Mouse (Mus musculus): ENCODE data around the gene Fanca. TPM values are rescaled to one million over a fixed set of nuclear protein-coding genes. Genes with fewer than 3 reads are reported as not detected.
"Not testable (repeated sequence)": the region's sequence is repeated elsewhere in the genome, so short reads cannot be mapped to it uniquely, and the experiment has no call there.

Fanca gene
- polyA plus RNA-seq, 1 experiment: 4.1 TPM

DNA sequence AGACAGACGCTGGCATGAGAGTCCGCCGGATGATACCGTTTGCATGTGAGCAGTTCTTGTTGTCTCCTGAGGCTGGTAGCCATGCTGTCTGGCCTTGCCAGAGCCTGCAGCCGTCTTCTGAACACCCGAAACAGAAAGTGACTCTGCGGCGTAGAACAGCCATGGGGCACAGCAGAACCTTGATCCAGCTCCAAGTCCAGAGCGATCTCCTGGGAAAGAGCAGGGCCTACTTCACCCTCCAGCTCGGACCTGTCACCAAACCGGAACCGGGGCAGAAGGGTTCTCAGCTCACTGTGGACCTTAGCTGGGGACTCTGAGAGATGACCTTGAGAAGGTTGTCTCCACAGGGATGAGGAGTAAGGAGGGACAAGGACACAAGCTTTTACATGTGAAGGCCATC, 43.3 kb downstream of the Fanca start:
- DNase-seq (ENCODE audit: extremely low spot score in 1 of 2, low spot score in 1 of 2): no peak

DNA sequence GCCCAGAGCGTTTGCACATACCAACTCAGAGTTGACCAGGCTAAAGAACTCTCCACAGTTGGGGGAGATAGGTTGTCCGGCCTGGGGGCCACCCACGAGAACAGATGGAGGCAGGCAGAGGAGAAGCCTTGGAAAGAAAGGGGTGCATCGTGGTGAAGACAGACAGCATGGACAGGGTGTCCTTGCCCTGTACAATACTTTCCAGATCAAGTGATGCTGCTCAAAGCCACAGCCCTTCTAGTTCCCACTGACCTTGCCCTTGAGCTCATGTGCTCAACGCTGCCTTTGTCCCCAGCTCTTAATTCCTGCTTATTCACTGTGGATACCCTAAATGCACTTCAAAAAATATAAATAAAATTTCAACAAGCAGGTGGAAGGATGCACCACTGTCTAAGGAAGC, 43.9 kb downstream of the Fanca start:
- DNase-seq (ENCODE audit: extremely low spot score in 1 of 2, low spot score in 1 of 2): no peak

DNA sequence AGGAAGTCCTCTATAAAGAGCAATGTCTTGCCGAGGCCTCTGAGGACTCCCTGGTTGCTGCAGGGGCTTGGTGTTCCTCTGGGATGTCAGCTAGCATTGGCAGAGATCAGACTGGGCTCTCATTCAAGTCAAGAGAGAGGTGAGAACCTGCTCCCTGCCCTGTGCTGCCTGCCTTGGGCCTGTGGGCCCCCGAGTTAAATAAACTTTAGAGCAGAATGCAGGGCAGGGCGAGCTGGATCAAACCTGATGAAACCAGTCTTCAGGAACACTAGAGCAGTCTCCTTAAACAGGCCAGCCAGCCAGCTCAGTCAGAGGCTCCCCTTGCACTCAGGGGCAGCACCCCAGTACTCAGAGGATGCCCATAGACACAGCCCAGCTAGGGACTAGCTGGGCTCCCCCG, 46.5 kb downstream of the Fanca start:
- no peak for DNase-seq (ENCODE audit: extremely low spot score in 1 of 2, low spot score in 1 of 2)

DNA sequence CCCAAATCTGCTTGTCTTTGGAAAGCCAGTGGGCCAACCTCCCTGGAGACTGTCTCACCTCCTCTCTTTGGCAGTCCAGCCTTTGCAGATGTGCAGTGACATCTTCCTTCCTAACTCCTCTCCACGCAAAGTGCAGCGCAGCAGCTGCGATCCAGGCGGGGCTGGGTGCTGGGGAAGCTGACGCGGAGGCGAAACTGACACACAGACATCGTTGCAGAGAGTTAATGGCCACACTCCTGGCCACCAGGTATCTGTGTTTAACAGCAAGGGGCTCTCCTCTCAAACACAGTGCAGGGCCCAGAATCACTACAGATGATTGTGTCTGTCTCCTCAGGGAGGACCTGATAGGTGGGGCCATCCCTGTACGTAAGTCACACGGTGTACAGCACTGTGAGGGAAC, 47.2 kb downstream of the Fanca start:
- DNase-seq (ENCODE audit: extremely low spot score in 1 of 2, low spot score in 1 of 2): no peak

DNA sequence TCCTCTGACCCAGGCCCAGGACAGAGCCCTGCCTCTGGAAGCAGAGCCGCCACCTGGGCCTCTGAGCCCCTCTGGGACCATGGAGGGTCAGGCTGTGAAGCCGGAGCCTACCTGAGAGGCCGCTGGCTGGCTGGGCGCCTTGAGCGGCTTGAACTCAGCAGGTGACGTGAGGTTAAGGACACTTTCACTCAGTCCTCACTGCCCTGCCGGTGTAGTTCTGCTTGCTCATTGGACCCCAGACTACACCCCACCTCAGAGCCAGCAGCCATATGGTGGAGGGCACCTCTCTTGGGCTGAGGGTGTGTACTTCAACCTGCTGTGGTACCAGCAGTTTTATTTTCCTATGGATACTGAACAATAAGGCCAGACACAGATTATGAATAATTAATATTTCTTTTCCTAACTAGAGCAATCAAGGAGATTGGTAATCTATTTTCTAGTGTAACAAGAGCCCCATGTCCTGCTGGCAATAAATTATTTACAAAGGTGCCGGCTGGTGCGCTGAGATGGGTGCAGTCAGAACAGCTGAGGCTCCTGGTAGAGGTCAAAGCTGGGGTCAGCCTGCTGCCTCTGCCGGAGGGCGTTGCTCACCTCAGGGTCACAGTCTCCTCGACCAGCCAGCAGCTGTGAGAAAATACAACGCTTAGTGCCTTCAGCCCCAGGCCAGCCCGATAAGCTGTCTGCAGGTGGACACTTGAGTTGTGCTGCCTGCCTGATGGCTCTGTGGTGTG, 50.3 kb downstream of the Fanca start:
- DNase-seq (ENCODE audit: extremely low spot score in 1 of 2, low spot score in 1 of 2): no peak

DNA sequence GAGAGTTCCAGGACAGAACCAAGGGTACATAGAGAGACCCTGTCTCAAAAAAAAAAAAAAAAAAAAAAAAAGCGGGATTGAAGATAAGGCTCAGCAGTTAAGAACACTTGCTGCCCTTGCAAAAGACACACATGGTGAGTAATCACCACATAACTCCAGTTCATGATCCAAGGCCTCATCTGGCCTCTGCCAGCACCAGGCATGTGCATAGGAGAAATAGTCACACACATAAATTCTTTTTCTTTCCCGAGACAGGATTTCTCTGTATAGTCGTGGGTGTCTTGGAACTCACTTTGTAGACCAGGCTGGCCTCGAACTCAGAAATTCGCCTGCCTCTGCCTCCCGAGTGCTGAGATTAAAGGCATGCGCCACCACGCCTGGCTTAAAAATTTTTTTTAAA, 60.8 kb downstream of the Fanca start:
- not testable (repeated sequence) for DNase-seq (ENCODE audit: extremely low spot score in 1 of 2, low spot score in 1 of 2)

DNA sequence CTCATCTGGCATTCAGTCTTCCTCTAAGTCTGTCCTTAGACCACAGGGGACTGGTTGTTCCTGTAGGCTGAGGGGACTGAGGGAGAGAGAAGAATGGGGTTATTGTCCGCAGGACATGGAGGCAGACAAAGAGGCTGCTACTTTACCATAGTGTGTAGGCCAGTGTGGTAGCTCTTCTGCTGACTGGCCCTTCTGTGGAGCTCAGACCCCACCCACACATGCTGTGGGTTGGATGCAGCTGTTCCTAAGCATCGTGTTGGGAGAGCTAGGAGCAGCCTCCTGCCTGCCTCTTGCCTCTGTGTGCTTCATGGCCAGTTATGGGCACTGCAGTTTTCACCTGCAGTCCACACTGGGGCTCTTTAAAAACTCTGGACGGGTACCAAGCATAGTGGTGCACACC, 61.3 kb downstream of the Fanca start:
- peak; percentile 56 to 63 for DNase-seq (ENCODE audit: extremely low spot score in 1 of 2, low spot score in 1 of 2)

DNA sequence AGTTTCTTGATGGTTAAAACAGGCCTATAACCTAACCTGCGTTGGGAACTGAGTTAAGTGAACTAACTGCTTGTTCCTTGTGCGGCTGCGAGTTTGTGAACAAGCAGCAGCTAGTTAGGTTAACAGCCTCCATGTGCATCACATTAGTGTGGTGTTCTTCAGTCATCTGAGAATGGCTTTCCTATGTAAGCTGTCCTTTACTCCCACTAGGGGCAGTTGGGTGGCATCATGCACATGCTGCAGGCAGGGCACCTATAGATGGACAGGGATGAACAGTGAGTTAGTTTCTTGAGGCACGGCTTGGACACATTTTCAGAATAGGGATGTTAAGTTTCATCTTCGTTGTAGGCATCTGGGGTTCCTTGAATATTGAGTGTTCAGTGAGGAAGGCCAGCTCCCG, 63.2 kb downstream of the Fanca start:
- DNase-seq (ENCODE audit: extremely low spot score in 1 of 2, low spot score in 1 of 2): no peak

DNA sequence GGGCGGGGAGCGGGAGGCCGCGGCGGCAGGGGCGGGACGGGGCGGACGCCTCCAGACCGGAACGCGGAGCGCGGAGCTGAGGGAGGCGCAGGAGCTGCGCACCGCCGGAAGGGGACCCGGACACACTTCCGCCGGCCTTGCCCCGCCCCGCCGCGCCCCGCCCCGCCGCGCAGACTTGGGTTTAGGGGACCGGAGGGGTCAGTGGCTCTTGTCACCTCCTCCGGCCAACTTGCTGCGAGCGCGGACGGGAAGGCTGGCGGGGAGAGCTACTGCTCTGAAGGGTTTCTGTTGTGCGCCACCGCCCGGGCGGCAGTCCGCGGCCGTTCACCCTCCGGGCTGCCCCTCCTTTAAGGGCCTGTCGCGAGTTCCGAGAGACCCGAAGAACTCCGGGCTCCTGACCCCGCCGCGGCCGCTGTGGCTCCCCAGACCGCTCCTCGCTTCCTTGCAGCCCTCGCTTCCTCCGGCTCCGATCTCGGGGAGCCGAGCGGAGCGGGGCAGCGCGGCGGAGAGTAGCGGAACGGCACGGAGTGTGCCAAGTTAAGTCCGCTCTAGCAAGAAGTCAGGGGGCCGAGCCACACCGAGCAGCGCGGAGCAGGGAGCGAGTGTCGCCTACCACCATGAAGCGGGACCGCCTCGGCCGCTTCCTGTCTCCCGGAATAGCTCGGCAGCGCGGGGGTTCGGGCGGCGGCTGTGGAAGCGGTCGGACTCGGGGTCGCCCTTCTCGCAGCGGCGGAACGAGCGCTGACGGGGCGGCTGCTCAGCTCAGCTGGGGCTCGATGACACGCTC, 64.1 kb downstream of the Fanca start, which contains the start of the genes Zfp276 and Vps9d1:
TSS of gene Zfp276 (plus strand) at position 97 of the 787 bp plus-strand sequence.
TSS of gene Vps9d1 (minus strand) at position 250 of the 787 bp plus-strand sequence.
- peak in 1 of 2 experiments; percentile 82 for DNase-seq (ENCODE audit: extremely low spot score in 1 of 2, low spot score in 1 of 2)

DNA sequence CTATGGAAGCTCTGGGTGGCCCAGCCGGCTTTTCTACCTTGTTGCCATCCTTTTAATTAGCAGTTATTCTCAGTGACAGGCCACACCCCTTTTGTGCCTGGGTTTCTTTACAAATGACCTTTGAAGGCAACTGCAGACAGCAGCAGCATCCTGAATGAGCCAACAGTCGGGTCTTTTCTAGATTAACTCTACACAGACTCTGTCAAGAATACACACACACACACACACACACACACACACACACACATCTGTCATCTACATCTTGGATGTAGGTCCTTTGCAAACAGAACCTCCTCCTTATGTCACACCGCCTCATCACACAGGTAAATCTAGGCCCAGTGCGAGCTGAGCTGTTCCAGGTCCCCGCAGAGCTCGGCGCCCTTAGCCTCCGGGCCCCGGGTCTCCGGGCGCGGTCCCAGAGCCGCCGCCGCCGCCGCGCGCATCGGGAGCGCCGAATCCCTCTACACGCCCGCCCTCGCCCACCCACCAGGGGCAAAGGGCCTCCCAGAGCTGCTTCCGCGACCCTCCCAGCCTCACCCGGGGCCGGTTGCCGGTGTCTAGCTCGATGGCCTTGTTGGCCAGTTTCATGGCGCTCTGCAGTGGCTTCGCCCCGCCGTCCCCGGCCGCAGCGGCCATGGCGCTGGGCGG, 64.8 kb downstream of the Fanca start:
- peak in 1 of 2 experiments; percentile 31 for DNase-seq (ENCODE audit: extremely low spot score in 1 of 2, low spot score in 1 of 2)

DNA sequence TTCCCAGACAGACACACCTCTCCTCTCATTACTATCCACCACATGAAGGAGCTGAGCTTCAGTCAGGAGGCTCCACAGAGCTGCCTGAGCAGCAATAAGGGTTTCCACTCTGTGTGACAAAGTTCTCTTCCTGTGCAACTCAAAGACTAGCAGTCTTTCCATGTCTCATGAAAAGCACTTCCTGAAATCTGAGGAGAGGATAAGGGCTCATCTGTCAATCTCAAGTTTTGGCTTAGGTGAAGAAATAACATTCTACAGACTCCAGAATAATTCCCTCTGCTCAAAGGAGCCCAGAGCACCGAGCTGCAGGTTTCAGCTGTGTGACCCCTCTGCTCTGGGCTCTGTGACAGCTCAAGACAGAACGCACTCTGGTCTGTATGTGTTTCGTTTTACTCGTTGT, 65.5 kb downstream of the Fanca start:
- DNase-seq (ENCODE audit: extremely low spot score in 1 of 2, low spot score in 1 of 2): no peak

DNA sequence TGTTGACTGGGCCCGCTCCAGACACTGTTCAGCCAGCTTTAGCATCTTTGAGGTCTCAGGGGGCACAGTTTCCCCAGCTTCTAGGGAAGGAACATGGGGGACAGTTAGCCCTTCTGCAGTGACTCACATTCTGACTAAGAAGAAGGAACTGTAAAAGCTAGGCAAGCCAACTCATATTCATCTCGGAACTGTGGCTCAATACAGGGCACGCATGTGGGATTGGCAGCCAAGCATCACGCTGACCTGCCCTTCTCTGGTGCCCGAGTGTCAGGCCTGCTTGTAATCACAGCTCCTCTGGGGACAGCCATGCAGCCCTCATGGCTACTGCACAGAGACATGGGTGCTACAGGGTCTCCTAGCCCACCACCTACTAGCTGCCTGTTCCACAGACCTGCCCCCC, 67.4 kb downstream of the Fanca start:
- DNase-seq (ENCODE audit: extremely low spot score in 1 of 2, low spot score in 1 of 2): no peak

DNA sequence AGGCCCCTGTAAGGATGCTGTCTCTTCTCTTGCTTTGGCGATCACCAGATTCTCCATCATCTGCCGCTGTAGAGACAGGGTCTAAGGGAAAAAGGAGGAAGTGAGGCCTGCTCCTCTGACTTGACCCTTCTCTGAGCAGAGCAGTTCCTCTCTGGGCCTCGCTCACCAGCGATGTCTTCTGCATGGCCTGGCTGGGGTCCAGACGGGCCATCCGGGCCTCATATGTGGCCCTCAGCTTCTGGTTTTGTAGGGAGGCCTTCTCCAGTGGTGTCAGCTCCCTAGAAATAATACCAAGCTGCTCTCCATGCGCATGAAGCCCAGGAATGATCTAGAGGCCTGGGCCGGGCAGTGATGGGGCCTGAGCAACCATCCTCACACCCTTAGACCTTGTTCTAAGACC, 69.8 kb downstream of the Fanca start:
- DNase-seq (ENCODE audit: extremely low spot score in 1 of 2, low spot score in 1 of 2): no peak

DNA sequence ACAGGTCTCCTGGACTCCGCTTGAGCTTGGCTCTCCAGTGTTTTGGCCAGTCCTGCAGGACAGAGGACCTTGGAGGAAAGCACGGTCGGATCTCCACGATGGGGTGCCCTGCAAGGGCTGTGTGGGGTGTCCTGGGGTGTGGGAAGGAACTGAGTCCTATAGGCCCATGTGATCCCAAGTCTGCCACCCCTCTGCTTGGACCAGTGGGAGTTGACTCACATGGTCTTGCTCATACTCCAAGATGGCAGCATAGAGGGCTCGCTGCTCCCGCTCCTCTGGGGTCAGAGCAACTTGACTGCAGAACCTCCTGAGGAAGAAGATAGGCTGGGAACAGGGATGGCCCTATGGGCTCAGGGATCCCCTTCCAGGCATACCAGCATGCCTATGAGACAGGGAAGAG, 70.6 kb downstream of the Fanca start:
- DNase-seq (ENCODE audit: extremely low spot score in 1 of 2, low spot score in 1 of 2): no peak

DNA sequence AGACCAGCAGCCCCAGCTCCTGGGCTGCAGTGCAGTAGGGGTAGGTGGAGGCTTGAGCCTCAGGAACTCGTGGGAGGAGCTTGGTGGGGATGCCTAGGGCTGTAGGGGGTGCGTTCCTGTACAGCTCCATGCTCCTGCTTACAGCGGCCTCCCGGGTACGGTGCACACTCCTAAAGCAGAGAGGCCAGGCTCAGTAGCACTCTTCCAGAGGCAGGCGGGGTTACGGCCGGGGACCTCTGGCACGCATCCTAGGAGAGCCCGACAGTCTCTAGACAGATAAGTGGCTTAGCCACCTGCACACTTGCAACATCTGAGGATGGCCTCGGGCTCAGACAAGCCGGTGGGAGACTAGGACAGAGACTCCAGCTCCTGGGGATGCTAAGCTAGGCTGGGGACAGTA, 72.8 kb downstream of the Fanca start:
- DNase-seq (ENCODE audit: extremely low spot score in 1 of 2, low spot score in 1 of 2): no peak

DNA sequence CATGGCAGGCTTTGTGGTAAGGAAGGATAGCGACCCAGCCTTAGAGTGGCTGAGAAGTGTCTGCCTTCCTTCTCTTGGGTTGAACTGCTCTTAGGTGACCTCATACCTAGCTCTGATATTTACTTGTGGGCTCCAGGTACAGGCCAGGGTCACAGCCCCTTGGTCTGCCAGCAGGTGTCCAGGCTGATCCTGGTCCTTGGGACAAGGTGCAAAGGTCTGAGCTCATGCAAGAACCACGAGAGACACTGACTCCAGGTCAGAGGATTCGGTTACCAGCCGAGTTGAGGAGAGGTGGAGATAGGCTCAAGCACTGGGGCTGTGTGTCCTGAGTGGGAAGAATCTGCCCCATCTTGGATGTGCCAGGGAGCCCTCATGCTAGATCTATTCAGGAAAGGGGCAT, 74.0 kb downstream of the Fanca start:
- no peak for DNase-seq (ENCODE audit: extremely low spot score in 1 of 2, low spot score in 1 of 2)

DNA sequence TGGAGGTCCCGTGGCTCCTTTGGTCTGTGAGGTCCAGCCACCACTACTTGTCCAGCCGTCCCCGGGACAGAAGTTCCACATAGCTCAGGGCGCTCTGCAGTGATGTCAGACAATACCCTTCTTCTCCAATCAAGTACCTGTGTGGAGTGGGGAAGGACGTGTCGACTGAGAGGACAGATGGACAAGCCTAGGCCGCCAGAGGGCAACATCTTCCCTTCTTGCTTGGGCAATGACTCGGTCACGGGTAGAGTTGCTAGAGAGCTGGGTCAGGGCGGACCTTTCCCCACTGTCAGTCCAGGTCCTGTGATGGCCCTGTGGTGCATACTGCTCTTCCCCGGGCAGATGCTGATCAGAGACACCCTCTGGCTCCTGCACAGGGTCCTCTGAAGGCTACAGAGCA, 75.3 kb downstream of the Fanca start:
- no peak for DNase-seq (ENCODE audit: extremely low spot score in 1 of 2, low spot score in 1 of 2)

DNA sequence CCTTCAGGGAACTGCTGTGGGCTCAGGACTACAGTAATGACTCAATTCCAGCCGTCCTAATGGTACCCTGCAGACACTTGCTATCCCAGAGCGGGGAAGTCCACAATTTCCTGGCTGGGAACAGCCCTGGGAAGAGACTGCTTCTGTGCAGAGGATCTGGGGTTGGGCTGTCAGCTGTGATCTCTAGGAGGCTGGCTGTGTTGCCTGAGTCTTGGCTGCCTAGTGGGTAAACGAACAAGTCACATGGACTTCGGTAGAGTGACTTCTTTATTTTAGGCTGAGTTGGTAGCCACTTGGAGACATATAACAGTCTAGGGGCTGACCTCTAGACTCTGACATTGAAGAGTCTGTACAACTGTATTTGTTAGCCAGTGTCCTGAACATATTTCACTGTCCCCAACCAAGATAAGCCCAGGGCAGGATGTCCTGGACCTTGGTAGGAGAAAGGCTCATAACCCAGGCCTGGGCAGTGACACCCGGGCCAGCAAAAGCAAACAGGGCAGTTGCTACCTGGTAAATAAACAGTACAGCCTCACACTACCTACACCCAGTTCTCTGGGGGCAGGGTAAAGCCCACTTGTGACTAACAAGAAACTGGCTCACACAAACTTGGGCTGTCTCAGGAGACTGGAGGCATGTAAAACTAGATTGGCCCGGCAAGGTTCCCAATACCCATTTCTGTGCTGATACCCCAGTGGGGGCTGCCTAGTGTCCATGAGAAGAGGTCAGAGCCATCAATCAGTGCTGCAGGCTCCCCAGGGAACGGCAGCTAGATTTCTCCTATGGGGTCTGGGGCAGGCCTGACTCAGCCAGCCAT, 76.1 kb downstream of the Fanca start:
- no peak for DNase-seq (ENCODE audit: extremely low spot score in 1 of 2, low spot score in 1 of 2)

DNA sequence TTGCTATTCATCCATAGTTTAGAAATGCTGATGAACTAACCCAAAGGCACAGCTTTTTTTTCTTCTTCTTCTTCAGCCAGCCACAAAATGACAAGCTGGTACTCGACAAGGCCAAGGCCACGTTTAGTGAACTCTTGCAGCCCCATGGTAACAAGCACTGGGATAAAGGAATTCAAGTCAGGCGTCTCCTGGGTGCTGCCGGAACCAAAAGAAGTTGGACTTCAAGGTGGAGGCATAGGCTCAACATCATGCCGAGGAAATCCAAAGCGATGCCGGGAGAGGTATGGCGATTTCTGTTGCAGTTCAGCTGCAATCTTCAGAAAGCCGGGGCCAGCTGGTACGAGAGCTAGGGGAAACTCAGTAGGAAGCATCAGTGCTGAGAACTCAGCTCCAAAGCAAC, 79.0 kb downstream of the Fanca start:
- DNase-seq (ENCODE audit: extremely low spot score in 1 of 2, low spot score in 1 of 2): no peak
